Mouse (Mus musculus) lung, embryonic 16.5 days (tissue): ENCODE data around the gene Ptchd4. TPM values are rescaled to one million over a fixed set of nuclear protein-coding genes. Genes with fewer than 3 reads are reported as not detected.

Experiments
- ATAC-seq: fragments of 200-750 bp; cut with Nextera tagmentation; 2 replicates; pipeline ENCODE4 v1.8.0; 2017; ENCODE audit warnings: low read depth, mild to moderate bottlenecking, moderate library complexity
- H3K27ac ChIP-seq: fragments of 300-500 bp; sonication (generic); 2 replicates; pipeline ENCODE4 v1.5.1; 2014; ENCODE audit warnings: mild to moderate bottlenecking, control low read depth, low read length
- H3K27me3 ChIP-seq: fragments of 300-500 bp; sonication (generic); 2 replicates; pipeline ENCODE4 v1.6.1; 2014; ENCODE audit warnings: low read depth, low read length, mixed read lengths; ENCODE audit not compliant: control insufficient read depth, insufficient read depth
- H3K36me3 ChIP-seq: fragments of 300-500 bp; sonication (generic); 2 replicates; pipeline ENCODE4 v1.6.1; 2014; ENCODE audit warnings: low read length; ENCODE audit not compliant: control insufficient read depth, insufficient read depth
- H3K4me1 ChIP-seq: fragments of 300-500 bp; sonication (generic); replicated peaks from 2 replicates; pipeline ENCODE4 v1.6.1; 2014; ENCODE audit warnings: low read length, mixed read lengths; ENCODE audit not compliant: control insufficient read depth, insufficient read depth
- H3K4me2 ChIP-seq: fragments of 300-500 bp; sonication (generic); 2 replicates; pipeline ENCODE4 v1.6.1; 2014; ENCODE audit warnings: low read depth, low read length, control low read depth
- H3K4me3 ChIP-seq: fragments of 300-500 bp; sonication (generic); 2 replicates; pipeline ENCODE4 v1.5.1; 2014; ENCODE audit warnings: mild to moderate bottlenecking, low read length, control low read depth
- H3K9ac ChIP-seq: fragments of 300-500 bp; sonication (generic); 2 replicates; pipeline ENCODE4 v1.6.1; 2014; ENCODE audit warnings: low read length, control low read depth
- H3K9me3 ChIP-seq: fragments of 300-500 bp; sonication (generic); 2 replicates; pipeline ENCODE4 v1.6.1; 2016; ENCODE audit warnings: low read length; ENCODE audit not compliant: control insufficient read depth
- WGBS: fragments of 180-500 bp; shearing (Covaris S2); extraction: QIAGEN DNeasy Blood & Tissue Kit; methylation state at CpG from one replicate; pipeline ENCODE4 v1.1.7; 2014; 5-methylcytosine and 5-hydroxymethylcytosine counted together
- polyA plus RNA-seq: library from polyadenylated mRNA; unstranded; fragments of >200 nt; fragmentation: Nextera tagmentation; extraction: Ambion mirVana; gene quantifications from 2 replicates; pipeline ENCODE4 v1.2.1, GENCODE M21; 2015

Ptchd4 gene
- polyA plus RNA-seq, 1 experiment from 2014 or later, result 0.24 TPM

GRCm38 (mm10) chr17:42374881-42375280 lies 59.1 kb downstream of the Ptchd4 start:
- WGBS, result 86% methylated on average over 4 of the region's 4 CpGs
- no peak overlapping the region for H3K4me3 ChIP-seq
- no peaks in the 10 kb centered on the region for H3K27me3 ChIP-seq
- H3K9me3 ChIP-seq, result no peaks in the 10 kb centered on the region
- H3K27ac ChIP-seq, result no peak overlapping the region
- ATAC-seq, result no peak
- no peak overlapping the region for H3K9ac ChIP-seq
- H3K4me1 ChIP-seq, result no peaks in the 10 kb centered on the region
- no peak overlapping the region for H3K4me2 ChIP-seq
- H3K36me3 ChIP-seq, result no peaks in the 10 kb centered on the region

GRCm38 (mm10) chr17:42393086-42393485 lies 77.3 kb downstream of the Ptchd4 start:
- H3K4me3 ChIP-seq, result no peak overlapping the region
- no peaks in the 10 kb centered on the region for H3K4me1 ChIP-seq
- no peak overlapping the region for H3K27ac ChIP-seq
- H3K9me3 ChIP-seq, result no peaks in the 10 kb centered on the region
- H3K9ac ChIP-seq, result no peak overlapping the region
- no peak for ATAC-seq
- H3K27me3 ChIP-seq, result no peaks in the 10 kb centered on the region
- no peak overlapping the region for H3K4me2 ChIP-seq
- no peaks in the 10 kb centered on the region for H3K36me3 ChIP-seq

GRCm38 (mm10) chr17:42395299-42395698 lies 79.6 kb downstream of the Ptchd4 start:
- Histone ChIP-seq H3K4me3 (no peak overlapping the region), H3K9ac (no peak overlapping the region), H3K4me2 (no peak overlapping the region), H3K27ac (no peak overlapping the region), H3K36me3 (no peaks in the 10 kb centered on the region), H3K27me3 (no peaks in the 10 kb centered on the region), H3K9me3 (no peaks in the 10 kb centered on the region), H3K4me1 (no peaks in the 10 kb centered on the region)
- ATAC-seq, result no peak
- 90% methylated on average over 3 of the region's 3 CpGs for WGBS

- no peak overlapping the region for H3K9ac ChIP-seq
- ATAC-seq, result no peak
- WGBS, result 73% methylated on average over 1 of the region's 1 CpGs
- H3K27ac ChIP-seq, result no peak overlapping the region
- no peaks in the 10 kb centered on the region for H3K27me3 ChIP-seq
- no peaks in the 10 kb centered on the region for H3K9me3 ChIP-seq
- H3K4me1 ChIP-seq, result no peaks in the 10 kb centered on the region
- H3K4me3 ChIP-seq, result no peak overlapping the region
- no peaks in the 10 kb centered on the region for H3K36me3 ChIP-seq
- H3K4me2 ChIP-seq, result no peak overlapping the region
These were observed 102.7 kb downstream of the Ptchd4 start for GRCm38 (mm10) chr17:42418449-42418848.

- Histone ChIP-seq H3K9me3 (no peaks in the 10 kb centered on the region), H3K27ac (no peak overlapping the region), H3K9ac (no peak overlapping the region), H3K4me1 (no peaks in the 10 kb centered on the region), H3K4me2 (no peak overlapping the region), H3K4me3 (no peak overlapping the region), H3K36me3 (no peaks in the 10 kb centered on the region), H3K27me3 (no peaks in the 10 kb centered on the region)
- WGBS, result 69% methylated on average over 1 of the region's 1 CpGs
- no peak for ATAC-seq
These were observed 112.2 kb downstream of the Ptchd4 start for GRCm38 (mm10) chr17:42427961-42428360.

GRCm38 (mm10) chr17:42430380-42430779 lies 114.6 kb downstream of the Ptchd4 start:
- Histone ChIP-seq H3K9ac (no peak overlapping the region), H3K27me3 (no peaks in the 10 kb centered on the region), H3K36me3 (no peaks in the 10 kb centered on the region), H3K4me3 (no peak overlapping the region), H3K9me3 (no peaks in the 10 kb centered on the region), H3K4me1 (no peaks in the 10 kb centered on the region), H3K4me2 (no peak overlapping the region), H3K27ac (no peak overlapping the region)
- ATAC-seq, result no peak
- 80% methylated on average over 2 of the region's 2 CpGs for WGBS

- WGBS, result 70% methylated on average over 2 of the region's 2 CpGs
These were observed 136.5 kb downstream of the Ptchd4 start for GRCm38 (mm10) chr17:42452235-42452634.

GRCm38 (mm10) chr17:42456441-42456840 lies 140.7 kb downstream of the Ptchd4 start:
- H3K36me3 ChIP-seq, result no peaks in the 10 kb centered on the region
- no peaks in the 10 kb centered on the region for H3K4me1 ChIP-seq
- 75% methylated on average over 2 of the region's 2 CpGs for WGBS
- H3K27me3 ChIP-seq, result no peaks in the 10 kb centered on the region
- H3K9ac ChIP-seq, result no peak overlapping the region
- H3K9me3 ChIP-seq, result no peaks in the 10 kb centered on the region
- no peak overlapping the region for H3K4me3 ChIP-seq
- H3K27ac ChIP-seq, result no peak overlapping the region
- H3K4me2 ChIP-seq, result no peak overlapping the region
- no peak for ATAC-seq

More at GRCm38 (mm10) chr17:42452235-42452634, 136.5 kb downstream of the Ptchd4 start:
- no peak overlapping the region for H3K4me2 ChIP-seq
- no peaks in the 10 kb centered on the region for H3K27me3 ChIP-seq
- no peaks in the 10 kb centered on the region for H3K36me3 ChIP-seq
- no peaks in the 10 kb centered on the region for H3K4me1 ChIP-seq
- no peak overlapping the region for H3K9ac ChIP-seq
- no peak overlapping the region for H3K4me3 ChIP-seq
- H3K27ac ChIP-seq, result no peak overlapping the region
- no peak for ATAC-seq
- H3K9me3 ChIP-seq, result no peaks in the 10 kb centered on the region

GRCm38 (mm10) chr17:42462726-42463125 lies 147.0 kb downstream of the Ptchd4 start:
- Histone ChIP-seq H3K9ac (no peak overlapping the region), H3K27me3 (no peaks in the 10 kb centered on the region), H3K4me1 (no peaks in the 10 kb centered on the region), H3K9me3 (no peaks in the 10 kb centered on the region), H3K4me3 (no peak overlapping the region), H3K4me2 (no peak overlapping the region), H3K27ac (no peak overlapping the region), H3K36me3 (no peaks in the 10 kb centered on the region)
- no peak for ATAC-seq
